Mouse (Mus musculus) mesoderm, embryonic 11.5 days (tissue): Measurements from ENCODE around the gene Ccdc148.

Experiments used
- DNase-seq: peaks from one replicate; pipeline ENCODE4 v3.0.0-alpha.2; 2012; ENCODE audit warnings: low read depth, low spot score

Ccdc148 gene

GRCm38 (mm10) chr2:59179487-59179886 is 19.0 kb upstream of the Ccdc148 start:
- DNase-seq: no peak

- DNase-seq: no peak
Observed at GRCm38 (mm10) chr2:59178960-59179359, 18.5 kb upstream of the Ccdc148 start.

DNA sequence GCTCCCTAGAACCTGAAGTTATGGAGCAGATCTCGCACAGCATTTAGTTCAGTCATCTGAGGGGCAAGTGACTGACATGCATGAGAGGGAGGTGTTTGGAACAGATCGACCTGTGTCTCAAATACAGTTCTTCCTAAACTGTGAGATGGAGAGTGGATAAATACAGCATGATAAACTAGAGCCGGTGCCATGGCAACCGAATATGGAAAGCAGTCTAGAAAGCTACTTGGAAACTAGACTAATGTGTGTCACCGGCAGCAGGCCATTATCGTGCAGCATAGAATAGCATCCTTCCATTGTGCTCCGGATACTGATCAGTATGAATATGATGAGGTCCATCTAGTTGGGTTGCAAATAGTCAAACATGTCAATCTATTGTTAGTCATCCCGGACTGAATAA is 17.7 kb upstream of the Ccdc148 start:
- DNase-seq: no peak

DNA sequence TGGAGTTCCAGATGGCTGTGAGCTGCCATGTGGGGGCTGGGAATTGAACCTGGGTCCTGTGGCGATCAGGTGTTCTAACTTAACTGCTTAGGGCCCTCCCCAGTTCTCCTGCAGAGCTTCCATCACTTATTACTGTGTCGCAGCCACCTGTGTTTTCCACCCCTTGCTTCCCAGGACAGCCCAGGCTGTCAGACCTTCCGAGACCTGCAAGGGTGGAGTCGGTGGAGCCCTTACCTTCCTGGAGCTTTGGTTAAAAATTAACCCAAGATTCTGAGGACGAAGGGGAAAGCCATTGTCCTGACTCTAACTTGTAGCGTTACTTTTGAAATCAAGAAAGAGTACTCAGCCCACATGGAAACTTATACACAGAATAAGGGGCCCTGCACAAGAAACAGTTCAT is 15.4 kb upstream of the Ccdc148 start:
- no peak for DNase-seq

- DNase-seq: no peak
Observed at GRCm38 (mm10) chr2:59171533-59171932, 11.1 kb upstream of the Ccdc148 start.

GRCm38 (mm10) chr2:59170593-59170992 is 10.1 kb upstream of the Ccdc148 start:
- DNase-seq: no peak

DNA sequence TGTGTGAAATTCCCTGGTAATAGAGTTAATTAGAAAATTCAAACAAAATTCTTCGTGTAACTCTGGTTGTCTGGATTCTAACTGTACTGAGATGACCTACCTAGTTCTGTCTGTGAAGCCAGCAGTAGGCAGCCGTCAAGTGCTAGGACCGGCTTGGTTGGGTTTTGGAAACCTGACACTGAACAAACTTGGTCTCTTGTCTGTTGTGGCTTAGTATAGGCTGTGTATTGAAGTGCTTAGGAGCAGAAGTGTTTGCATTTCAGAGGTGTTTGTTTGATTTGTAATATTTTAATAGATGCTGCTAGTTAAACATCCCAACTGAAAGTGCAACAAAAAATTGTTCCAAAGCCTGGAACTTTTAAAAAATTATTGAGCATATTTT is 9.7 kb upstream of the Ccdc148 start:
- DNase-seq: no peak

DNA sequence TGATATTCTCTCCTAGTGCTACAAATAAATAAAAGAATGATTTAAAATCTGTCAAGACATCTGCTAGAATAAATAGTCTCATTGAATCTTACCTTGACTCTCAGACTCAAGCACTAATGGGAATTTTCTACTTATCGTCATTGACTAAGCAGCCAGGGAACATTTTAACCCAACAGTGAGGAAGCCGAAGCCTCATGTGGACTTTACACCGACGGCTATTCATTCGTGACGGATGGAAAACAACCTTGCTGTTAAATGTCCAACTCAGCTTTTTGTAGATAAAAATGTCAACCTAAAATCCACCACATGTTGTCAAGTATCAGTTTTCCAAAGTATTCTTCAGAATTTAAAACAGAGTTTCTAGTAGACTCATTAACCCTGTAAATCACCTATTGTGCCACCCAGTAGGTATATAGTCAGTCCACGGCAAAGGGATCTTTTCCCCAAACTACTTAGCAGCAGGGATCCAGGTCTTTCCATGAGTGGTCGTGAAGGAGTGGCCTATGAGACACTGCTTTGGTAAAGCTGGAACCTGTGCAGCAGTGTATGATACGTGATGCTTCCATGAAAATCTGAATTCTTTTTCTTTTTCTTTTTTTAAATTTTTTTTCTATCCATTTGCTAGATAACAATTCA is 9.2 kb upstream of the Ccdc148 start:
- DNase-seq: no peak

DNA sequence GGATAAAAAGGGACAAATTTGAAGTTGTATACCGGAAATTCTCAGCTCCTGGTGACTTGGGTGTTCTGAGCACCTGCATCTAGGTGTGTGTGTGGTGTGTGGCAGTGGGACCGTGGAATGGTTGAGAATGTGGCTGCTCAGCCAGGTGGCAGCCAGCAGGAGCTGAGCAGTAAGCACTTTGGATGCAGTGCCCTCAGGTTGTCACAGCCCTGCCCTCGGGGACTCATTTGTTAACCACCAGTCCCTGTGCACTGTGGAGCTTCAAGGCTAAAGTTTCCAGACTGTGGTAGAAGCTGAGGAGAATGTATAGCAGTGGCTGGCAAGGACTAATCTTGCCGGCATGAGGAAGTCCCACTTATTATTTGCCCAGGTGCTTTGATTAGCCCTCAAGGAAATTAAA is 7.3 kb upstream of the Ccdc148 start:
- no peak for DNase-seq

GRCm38 (mm10) chr2:59166976-59167375 is 6.5 kb upstream of the Ccdc148 start:
- no peak for DNase-seq

GRCm38 (mm10) chr2:59162285-59162600 is 1.8 kb upstream of the Ccdc148 start:
- DNase-seq: no peak

GRCm38 (mm10) chr2:59161441-59162284 is 1.2 kb upstream of the Ccdc148 start:
- peak; percentile 84 for DNase-seq

- no peak for DNase-seq
Observed at GRCm38 (mm10) chr2:59161021-59161440, 548 bp upstream of the Ccdc148 start.

DNA sequence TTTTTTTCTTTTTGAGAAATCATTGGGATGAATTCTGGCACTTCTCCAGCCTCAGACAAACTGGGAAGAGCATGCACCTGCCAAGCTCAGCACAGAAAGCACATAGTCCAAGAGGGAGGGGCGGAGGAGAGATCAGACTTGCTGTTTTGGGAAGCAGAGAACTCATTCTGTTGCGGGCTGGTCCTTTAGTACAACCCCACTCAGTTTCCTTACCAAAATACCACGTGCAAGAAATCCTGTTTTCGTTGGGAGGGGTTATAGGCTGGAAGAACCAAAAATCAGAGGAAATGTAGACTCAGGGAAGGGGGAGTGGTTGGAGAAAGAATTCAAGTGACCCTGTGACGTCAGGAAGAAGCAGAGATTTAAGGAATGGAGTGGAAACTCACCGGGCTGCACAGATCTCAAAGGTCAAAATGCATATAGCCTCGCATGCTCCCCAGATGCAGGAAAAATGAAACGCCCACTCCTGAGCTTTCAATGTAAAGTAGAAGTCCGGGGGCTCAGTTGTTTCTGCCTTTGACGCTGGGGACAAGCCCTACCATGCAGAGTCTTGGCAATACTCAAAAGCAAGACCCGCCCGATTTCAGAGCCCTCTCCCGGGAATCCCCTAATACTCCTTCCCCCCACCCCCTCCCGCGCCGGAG is 400 bp downstream of the Ccdc148 start:
- peak; percentile 44 for DNase-seq

GRCm38 (mm10) chr2:59158117-59158516 is 2.4 kb downstream of the Ccdc148 start:
- no peak for DNase-seq

GRCm38 (mm10) chr2:59155428-59155827 is 5.1 kb downstream of the Ccdc148 start:
- no peak for DNase-seq

GRCm38 (mm10) chr2:59131044-59131443 is 29.4 kb downstream of the Ccdc148 start:
- DNase-seq: no peak

DNA sequence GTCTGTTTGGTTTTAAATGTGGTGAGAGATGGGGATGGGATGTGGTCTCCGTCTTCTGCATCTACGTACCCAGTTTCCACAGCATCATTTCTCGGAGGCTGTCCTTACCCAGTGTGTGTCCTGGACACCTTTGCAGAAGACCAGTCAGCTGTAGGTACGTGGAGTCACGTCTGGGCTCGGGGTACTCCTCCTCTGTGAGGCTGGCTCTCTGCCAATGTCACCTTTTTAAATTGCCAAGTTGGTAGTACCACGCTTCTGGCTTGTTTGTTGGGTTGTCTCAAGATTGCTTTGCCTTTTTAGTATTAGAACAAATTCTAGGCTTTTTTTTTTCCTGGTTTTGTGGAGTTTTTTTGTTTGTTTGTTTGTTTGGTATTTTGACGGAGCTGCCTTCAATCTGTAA is 30.7 kb downstream of the Ccdc148 start:
- no peak for DNase-seq

- no peak for DNase-seq
Observed at GRCm38 (mm10) chr2:59129023-59129422, 31.5 kb downstream of the Ccdc148 start.

GRCm38 (mm10) chr2:59055615-59056145 is 104.8 kb downstream of the Ccdc148 start:
- DNase-seq: no peak

GRCm38 (mm10) chr2:59054339-59054738 is 106.1 kb downstream of the Ccdc148 start:
- no peak for DNase-seq

DNA sequence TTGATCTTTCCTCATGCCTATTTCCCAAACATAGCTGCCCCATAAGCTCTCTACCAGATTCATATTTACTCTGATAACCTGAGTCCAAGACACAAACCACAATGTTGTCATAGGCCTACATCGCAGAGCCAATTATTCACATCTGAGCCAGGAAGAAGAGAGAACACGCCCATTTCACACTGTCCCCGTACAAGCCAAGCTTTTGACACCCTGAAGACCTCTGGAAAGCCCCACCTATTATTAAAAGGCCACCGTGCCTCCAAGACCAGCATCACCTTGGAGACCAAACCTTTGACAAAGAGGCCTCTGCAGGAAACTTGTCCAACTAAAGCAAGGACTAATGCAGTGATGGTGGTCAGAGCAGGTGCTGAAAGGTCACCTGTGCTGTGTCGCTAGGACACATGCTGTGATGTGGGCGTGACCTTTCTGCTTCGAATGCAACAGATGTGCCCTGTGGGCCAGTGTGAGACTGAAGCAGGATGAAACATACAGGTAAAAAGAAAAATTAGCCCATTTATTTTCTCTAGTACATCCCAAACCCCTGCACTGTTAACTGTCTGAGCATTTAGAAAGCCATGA is 106.9 kb downstream of the Ccdc148 start:
- DNase-seq: no peak
